Mouse (Mus musculus) layer of hippocampus, postnatal 10 days (tissue): ENCODE measurements at regions not wholly inside any gene's neighbourhood (a gene's known extent, or its start where the extent isn't known, plus 50 kb on each side); places are given as distances from the start of the nearest gene placed in this dataset.

Source experiments
- DNase-seq, 2 experiments: peaks; one replicate each; pipeline ENCODE4 v3.0.0; 2021; ENCODE audit warnings: low spot score in 2 of 2

DNA sequence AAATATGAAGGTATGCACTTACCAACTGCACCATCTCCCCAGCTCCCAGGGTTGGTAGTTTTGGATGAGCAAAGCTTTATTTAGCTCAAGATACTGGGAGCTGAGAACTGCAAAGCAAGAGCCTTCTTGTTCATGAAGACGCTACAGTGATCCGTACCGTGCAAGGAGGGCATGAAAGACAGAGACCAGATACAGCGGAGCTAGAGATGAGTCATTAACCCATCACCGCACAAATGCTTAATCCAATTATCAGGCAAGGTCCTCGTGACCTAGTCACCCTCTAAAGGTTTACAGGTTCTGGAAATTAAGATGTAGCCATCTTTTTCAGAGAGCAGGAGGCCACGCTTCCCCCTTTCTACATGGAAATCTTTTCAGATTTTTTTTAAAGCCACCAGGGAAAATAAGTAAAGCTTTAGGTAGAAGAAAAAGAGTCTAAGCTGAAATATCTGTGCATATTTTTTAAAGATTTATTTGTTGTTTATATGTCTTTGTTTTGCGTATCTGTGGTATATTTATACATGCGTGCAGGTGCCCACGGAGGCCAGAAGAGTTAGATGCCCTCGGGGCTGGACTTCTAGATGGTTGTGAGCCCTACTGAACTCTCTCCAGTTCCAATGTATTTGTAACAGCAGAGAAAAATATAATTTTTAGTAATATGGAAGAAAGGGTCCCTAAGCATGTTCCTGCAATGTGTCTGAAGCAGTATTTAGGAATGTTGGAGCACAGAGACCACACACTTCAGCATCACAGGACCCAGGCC is 200.0 kb upstream of the Klf3 start:
- DNase-seq, result no peak

DNA sequence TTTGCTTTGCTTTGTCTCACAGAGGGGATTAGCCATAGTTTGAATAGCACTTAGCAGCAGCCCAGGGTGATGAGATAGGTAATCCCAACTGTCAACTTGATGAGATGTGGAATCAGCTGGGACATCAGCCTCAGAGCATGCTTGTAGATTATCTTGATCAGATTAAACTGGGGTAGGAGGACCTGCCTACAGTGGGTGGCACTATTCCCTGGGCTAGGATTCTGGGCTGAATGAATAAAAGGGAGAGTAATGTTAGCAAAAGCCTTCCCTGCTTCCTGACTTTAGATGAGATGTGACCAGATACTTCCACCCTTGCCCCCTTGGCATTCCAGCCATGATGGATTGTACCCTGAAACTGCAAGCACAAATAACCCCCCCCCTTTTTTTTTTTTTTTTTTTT is 198.0 kb upstream of the Klf3 start:
- DNase-seq, result no peak

DNA sequence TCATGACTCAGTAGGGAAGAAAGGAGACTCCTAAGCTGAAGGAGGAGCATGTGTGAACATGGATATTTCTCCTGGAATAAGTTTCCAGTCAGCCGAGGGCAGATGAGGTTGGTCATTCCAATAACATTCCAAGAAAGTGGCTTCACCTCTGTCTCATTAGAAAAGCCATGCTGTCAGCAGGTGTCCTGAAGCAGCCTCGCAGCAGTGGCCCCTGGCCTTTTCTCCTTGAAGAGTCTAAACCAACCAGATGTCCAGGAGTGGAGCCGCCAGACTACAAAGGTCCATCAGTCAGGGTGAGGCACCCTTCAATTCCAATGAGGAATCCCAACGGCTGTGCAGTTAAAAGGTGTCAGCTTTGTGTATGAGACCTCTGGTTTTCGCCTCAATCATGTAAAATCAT is 197.2 kb upstream of the Klf3 start:
- DNase-seq, result no peak

DNA sequence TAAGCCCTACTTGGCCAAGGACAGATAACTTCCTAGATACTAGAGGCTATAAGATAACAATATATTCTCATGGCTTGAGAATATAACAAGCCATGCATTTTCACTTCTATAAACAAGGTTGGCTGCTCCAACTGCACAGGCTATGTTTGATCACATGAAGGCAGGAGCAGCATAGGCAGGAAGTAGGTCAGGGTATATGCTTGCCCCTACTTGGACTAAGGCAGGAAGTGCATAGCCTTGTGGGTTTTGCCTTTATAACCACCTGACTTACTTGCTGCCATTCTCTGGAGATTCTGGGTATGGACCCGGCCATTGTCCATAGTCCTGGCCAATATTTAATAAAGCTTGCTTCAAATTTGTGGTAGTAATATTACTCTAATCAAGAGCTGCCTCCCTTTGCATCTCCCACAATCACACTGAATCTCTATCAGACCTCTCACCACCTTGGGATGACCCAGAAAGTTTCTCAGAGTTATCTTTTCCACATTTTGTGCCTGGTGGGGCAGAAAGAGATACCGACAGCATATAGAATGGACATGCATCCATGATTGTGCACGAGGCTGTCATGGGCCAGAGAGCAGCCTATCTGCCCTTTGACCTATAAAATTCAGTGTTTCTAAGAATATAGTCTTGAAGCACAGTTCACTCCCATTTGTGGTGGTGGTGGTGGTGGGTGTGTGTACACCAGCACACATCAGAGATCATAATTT is 193.7 kb upstream of the Klf3 start:
- DNase-seq, result no peak

DNA sequence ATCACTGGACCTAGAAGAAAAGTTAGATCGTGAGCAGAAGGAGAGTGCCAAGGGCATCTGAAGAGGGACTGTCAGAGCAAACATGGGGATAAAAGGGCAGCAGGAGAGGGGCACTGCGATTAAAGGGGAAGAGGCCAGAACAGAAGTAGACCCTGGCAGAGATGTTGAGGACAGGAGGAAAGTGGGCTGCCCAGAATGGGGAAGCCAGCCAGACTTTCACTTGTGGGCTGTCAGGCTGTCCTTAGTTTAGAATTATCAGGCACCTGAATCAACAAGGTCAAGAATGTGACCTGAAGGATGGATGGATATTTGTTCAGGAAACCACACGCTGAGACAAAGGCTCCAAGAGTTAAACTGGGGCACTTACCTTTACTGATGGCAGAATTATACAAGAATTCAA is 193.0 kb upstream of the Klf3 start:
- no peak for DNase-seq

DNA sequence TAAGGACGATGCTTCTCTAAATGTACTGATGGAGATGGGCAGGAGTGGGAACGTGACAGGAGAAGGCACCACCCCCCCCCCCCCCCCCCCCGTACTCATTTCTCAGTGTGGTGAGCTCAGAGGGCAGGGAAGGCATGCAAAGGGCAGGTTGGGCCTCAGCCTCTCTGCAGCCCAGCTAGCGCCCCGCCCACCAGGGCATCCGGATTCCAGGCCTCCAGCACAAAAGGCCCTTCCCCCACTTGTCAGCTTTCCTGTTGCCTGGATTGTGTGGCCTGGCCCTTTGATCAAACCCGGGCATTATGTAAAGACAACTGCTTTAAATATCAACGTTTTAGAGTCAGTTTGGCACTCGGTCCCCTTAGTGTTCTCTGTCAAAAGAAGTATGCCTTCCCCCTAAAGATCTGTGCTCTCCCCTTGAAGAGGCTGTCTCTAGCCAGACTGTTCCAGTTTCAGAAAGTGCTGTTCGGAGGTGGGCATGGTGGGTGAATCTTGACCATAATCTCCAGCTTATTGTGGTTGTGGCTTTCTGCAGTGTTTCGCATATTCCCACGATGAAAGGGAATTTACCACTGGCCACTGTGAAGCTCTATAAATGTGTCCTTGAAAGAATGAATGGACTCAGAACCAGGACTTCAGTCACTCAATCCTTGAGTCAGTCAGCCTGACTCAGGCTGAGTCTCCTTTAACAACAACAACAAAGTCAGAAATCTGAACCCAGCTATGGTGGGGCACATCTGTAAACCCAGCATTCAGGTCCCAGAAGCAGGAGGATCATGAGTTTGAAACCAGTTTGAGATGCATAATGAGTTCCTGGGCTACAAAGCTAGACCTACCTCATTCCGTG is 192.4 kb upstream of the Klf3 start:
- peak in 1 of 2 experiments; percentile 30 for DNase-seq

DNA sequence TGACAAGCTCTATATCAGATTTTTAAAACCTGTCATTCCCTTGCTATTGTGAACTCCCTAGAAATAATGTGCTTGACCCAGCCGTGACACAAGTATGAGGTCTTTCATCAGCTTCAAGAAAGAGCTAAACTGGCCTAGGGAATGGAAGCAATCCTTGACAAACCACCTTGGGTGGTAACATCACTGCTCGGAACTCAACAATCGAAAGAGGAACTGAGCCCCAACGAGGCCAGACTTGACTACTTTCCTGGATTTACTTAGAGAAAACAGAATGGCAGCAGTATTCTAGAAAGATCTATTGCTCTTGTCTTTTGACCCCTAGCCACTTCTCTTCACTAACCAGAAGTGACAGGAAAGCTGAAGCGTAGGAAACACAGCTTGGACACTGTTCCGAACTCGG is 191.2 kb upstream of the Klf3 start:
- DNase-seq, result no peak

DNA sequence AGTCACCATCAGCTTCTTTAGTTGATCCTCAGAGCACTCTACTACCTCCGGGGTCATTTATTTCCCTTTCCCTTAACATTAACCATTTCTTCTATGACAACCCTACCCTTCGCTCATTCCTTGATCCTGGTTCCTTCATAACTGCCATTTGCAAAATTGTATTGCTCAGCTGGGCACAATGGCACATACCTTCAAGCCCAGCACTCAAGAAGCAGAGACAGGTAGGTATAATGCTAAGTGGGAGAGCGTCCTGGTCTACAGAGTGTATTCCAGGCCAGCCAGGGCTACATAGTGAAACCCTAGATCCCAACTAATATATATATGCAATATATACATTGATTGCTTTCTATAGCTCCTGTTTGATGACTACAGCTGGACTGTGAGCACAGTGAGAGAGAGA is 189.5 kb upstream of the Klf3 start:
- DNase-seq, result no peak

DNA sequence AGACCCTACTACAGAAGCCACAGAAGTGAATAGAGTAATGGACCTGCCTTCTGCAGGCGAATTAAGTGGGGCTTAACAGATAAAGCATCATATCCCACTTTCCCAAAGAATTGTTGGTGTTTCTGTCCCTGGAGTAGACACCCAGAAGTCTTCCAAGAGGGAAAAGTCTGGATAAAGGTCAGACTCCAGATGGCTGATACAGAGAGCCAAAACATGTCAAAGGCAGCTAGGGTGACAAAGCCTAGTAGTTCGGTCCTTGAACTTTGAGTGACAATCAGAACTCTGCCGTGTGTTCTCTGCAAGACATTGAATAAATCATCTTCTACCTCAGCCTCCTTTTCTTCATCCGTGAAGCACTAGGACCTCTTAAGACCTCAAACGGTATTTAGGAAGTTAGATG is 185.1 kb upstream of the Klf3 start:
- DNase-seq, result no peak

DNA sequence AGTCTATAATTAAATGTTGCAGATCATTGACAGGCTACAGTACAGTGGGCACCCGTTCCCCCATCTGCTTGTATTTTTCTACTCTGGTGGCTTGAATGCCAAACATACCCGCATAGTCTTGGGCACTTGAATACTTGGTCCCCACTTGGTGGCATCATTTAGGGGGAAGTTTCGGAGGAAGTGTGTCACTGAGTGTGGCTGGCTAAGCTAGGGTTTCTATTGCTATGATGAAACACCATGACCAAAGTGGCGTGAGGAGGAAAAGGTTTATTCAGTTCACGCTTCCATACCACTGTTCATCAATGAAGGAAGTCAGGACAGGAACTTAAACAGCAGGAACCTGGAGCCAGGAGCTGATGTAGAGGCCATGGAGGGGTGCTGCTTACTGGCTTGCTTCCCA is 183.4 kb upstream of the Klf3 start:
- no peak for DNase-seq

DNA sequence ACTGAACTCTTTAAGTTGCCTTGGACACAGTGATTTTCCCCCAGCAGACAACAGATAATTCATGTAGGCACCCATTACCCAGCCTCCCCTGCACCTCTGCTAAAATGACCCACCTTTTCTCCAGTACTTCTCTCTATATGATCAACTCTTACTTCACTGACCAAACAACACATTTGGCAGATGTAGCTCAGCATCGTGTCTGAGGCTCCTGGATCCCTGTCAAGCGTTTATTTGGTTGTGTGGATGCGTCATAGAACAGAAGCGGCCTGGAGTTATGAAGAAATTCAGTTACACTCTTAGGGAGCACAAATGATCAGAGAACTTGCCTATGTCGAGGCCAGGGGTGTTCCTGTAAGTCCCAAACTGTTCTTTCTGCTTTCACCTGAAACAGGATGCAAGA is 182.5 kb upstream of the Klf3 start:
- DNase-seq, result no peak

DNA sequence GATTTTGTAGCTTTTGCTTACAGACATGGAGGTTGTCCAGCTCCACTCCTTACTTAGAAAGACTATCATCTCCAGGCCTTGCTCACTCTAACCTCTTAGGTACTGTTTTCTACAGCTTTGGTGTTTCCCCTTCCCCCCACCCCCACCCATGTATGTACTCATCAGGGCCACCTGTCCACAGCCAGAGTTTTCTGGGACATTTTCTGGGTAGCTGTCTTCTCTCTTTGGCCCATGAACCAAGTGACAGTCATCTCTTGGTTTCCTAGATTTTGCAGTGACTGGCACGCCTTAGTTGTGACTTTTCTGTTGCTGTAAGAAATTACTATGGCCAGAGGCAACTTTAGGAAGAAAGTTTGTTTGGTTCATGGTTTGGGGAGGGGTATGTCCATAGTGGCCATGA is 181.8 kb upstream of the Klf3 start:
- DNase-seq, result no peak

DNA sequence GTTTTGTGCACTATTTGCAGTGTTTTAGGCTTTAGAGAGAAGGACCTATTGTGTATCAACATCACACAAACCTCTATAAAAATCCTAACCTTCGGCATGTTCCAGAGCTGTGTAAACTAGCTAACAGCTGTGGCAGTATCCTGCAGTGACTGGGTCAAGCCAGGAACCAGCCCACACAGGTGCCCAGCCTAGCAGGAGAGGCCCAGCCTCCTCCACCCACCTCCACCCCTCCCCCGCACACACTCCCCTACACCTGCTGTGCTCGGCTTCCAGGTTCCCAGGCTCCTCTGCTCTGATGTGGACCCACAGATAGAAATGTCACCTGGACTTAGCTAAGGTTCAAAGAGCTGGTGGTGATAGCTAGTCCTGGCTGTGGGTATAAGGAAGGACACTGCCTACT is 179.5 kb upstream of the Klf3 start:
- DNase-seq, result no peak

DNA sequence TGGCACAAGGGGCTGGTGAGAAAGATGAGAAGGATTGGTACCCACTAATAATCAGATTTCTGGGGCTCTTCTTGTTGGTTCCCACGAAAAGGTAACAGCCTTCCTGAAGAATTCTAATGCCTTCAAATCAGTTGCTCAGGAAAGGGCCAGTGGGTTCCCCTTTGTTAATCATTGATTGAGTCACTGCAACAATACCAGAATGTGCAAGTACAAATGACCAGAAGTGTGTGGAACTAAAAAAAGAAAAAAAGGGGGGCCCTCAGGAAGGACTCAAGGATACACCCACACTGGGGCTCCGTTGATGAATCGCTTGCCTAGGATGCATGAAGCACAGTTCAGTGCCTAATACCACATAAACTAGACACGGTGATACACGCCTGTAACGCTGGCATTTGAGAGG is 179.0 kb upstream of the Klf3 start:
- DNase-seq, result no peak

DNA sequence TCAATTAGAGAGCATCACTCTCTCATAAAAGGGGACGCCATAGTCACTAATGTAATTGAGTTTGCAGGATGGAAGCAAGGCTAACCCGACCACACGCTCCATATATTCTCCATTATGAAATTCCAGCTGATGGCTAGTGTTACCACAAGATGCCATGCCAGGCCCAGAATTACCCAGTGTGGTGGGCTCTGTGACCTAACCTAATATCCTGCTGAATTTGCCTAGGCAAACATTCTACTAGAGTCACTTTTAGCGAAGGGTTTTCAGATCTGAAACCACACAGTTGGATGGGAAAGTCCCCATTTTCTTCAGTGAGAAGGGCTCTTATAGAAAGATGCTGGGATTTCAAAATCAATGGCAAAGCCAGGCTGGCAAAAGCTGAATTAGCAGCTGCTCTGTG is 177.8 kb upstream of the Klf3 start:
- DNase-seq, result no peak

DNA sequence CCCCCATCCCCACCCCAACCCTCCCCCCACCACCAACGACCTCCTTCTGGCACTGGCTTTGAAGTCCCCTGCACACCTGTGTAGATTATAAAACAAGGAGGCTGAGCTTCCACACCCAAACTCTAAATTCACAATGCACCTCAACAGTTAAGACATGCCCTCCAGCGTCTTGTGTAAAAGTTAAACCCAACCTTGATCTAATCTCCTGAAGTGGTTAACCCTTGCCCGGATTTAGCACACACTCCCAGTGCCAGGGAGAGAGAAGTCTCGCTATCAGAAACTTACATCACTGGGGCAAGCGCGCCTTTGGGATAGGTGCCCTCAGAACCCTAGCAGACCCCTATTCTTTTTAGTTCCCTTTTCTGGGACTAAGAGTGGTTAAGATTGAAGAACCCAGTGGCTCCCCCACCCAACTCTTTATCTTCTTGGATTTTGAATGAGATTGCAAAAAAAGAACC is 177.3 kb upstream of the Klf3 start:
- no peak for DNase-seq

DNA sequence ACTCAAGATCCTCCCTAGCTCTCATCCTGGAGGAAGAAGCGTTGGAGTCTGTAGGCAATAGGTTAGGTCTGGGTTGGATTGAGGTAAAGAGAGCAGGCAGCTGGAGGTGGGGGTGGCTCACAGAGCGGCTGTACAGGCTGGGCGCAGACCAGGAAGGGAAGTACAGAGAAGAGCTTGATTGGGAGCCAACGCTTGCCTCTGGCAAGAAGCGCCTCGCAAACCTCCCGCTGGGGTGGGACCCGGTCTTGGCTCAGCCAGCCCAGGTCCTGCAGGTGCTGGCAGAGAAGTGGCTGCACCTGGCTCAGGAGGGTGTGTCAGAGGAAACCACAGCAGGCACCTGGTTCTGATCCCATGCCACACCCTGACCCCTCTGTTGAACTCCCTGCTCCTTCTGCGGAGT is 176.8 kb upstream of the Klf3 start:
- DNase-seq, result peak in 1 of 2 experiments; percentile 41

DNA sequence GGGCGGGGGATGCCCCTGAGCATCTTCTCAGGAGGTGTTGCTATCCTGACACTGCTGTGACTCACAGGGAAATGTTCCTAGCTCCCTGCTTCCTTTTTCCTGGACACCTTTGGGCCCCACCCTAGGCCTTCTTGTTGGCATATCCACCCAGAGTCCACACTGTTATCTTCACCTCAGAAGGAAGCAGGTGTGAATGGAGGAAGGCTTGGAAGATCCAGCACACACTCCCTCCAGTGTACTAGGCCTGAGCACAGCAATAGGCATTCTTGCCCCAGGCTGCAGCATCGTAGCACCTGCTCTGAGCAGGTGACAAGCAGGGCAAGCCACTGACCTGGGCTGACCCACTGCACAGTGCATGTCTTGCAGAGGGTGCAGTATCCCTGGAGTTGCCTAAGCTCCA is 172.6 kb upstream of the Klf3 start:
- no peak for DNase-seq

DNA sequence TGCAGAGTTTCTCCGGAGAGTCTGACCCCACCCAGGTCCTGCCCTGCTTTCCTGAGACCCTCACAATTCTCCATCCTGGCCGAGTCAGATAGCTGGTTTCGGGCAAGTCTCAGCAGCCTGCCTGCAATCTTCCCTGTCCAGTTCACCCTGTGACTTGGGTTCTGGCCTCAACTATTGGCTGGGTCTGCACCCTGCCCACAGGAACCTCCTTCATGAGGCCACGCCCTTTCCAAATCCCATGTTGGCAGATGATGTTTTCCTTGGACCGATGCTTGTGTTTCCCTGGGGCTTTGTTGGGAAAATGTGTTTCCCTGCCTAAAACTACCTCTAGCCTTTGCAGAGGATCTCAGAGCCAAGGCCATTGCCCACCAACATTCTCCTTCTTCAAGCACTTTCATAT is 171.0 kb upstream of the Klf3 start:
- DNase-seq, result no peak

DNA sequence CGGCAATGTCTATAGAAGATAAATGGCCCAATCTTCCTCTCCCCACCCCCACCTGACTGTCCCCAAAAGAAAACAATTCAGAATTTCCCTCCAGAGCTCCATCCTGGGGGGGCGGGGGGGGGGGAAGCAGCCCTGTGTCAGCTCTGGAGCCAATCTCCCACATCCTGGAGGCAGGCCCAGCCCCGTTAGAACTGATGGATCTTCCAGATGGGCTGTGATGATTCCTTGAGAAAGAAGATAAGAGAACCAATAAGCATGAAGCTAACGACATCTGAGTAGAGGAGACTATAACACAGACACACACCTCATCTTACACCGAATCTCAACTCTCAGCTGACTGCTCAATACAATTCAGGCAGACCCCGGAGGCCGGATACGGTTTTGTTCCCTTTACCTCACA is 169.2 kb upstream of the Klf3 start:
- DNase-seq, result no peak

DNA sequence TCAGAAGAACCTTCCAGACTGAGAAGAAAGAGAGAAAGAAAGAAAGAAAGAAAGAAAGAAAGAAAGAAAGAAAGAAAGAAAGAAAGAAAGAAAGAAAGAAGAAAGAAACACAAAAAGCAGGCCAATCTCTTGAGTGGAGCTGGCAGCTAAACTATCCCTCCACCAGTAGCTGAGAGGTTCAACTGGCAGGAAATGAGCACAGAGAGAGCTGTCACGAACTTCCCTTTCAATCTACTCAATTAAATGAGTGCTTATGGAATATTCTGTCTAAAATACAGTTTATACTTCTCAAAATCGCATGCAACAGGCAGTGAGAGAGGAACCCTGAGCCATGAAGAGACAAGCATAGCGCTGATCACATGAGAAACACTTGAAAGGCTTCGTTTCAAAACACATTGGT is 168.5 kb upstream of the Klf3 start:
- DNase-seq, result no peak

DNA sequence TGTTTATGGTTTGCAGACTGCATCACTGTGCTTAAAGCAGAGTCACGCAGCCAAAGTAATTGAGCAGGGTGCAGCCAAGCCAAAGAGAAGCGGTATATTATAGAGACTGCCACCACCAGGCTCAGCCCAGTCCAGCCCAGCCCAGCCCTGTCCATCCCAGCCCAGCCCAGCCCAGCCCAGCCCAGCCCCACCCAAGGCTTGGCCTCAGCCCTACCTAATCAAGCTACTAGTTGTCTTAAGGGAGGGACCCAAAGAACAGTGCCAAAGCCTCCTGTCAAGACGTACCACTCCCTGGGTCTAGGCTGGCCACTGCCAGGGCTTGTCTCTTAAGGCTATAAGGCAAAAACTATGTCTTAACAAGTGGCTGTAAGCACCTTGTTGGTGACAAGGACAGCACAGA is 166.9 kb upstream of the Klf3 start:
- no peak for DNase-seq
